Mouse (Mus musculus) intestine, embryonic 16.5 days (tissue): ENCODE results near the gene Gm49601. TPM values are rescaled to one million over a fixed set of nuclear protein-coding genes. Genes with fewer than 3 reads are reported as not detected.

Source experiments
- ATAC-seq: fragments of 200-750 bp; cut with Nextera tagmentation; 2 replicates; pipeline ENCODE4 v1.8.0; 2017; ENCODE audit warnings: moderate TSS enrichment, moderate library complexity
- H3K27ac ChIP-seq: fragments of 300-500 bp; sonication (generic); 2 replicates; pipeline ENCODE4 v1.5.1; 2014; ENCODE audit warnings: mild to moderate bottlenecking, low read length
- H3K27me3 ChIP-seq: fragments of 300-500 bp; sonication (generic); replicated peaks from 2 replicates; pipeline ENCODE4 v1.6.1; 2014; ENCODE audit warnings: low read length, control low read depth, mixed read lengths; ENCODE audit not compliant: control insufficient read depth, insufficient read depth
- H3K36me3 ChIP-seq: fragments of 300-500 bp; sonication (generic); 2 replicates; pipeline ENCODE4 v1.6.1; 2014; ENCODE audit warnings: low read length, control low read depth; ENCODE audit not compliant: control insufficient read depth, insufficient read depth
- H3K4me1 ChIP-seq: fragments of 300-500 bp; sonication (generic); 2 replicates; pipeline ENCODE4 v1.6.1; 2014; ENCODE audit warnings: low read length, control low read depth, mixed read lengths; ENCODE audit not compliant: control insufficient read depth, insufficient read depth
- H3K4me2 ChIP-seq: fragments of 300-500 bp; sonication (generic); 2 replicates; pipeline ENCODE4 v1.6.1; 2014; ENCODE audit warnings: low read depth, low read length, control low read depth
- H3K4me3 ChIP-seq: fragments of 300-500 bp; sonication (generic); 2 replicates; pipeline ENCODE4 v1.5.1; 2014; ENCODE audit warnings: mild to moderate bottlenecking, low read length
- H3K9ac ChIP-seq: fragments of 300-500 bp; sonication (generic); 2 replicates; pipeline ENCODE4 v1.6.1; 2014; ENCODE audit warnings: low read depth, low read length
- H3K9me3 ChIP-seq: fragments of 300-500 bp; sonication (generic); 2 replicates; pipeline ENCODE4 v1.6.1; 2016; ENCODE audit warnings: low read length, control low read depth; ENCODE audit not compliant: control insufficient read depth
- WGBS: fragments of 180-500 bp; shearing (Covaris S2); extraction: QIAGEN DNeasy Blood & Tissue Kit; methylation state at CpG from one replicate; pipeline ENCODE4 v1.1.7; 2014; 5-methylcytosine and 5-hydroxymethylcytosine counted together
- polyA plus RNA-seq: library from polyadenylated mRNA; unstranded; fragments of >200 nt; fragmentation: Nextera tagmentation; extraction: Ambion mirVana; gene quantifications from 2 replicates; pipeline ENCODE4 v1.2.1, GENCODE M21; 2015

Gene Gm49601
- polyA plus RNA-seq, 1 experiment from 2014 or later, result 4.1 TPM

DNA sequence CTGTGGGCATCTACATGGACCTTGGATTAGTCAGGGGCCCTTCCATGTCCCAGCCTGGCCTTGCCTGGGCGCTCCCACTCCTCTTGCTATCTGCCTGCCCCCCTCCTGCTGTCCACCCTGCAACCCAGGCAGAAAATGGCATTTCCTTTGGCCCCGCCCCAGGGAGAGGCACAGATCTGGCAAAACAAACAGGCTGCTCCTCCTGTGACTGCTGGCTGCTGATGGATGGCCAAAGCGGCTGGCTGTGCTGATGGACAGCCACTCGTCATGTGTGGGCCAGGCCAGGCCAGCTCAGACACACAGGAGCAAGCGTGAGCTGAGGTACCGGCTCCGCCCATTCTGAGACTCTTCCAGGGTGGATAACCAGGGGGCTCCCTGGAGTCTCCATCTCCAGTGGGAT, 24.8 kb downstream of the Gm49601 start:
- WGBS, result 51% methylated on average over 7 of the region's 7 CpGs
- H3K36me3 ChIP-seq, result no peaks in the 10 kb centered on the region
- H3K27ac ChIP-seq, result no peak overlapping the region
- ATAC-seq, result no peak
- no peak overlapping the region for H3K4me2 ChIP-seq
- H3K4me1 ChIP-seq, result 0 out of 2 replicates have a peak, but pooled peaks cover 5% of the 10 kb centered on the region
- no peak overlapping the region for H3K4me3 ChIP-seq
- no peaks in the 10 kb centered on the region for H3K27me3 ChIP-seq
- no peak overlapping the region for H3K9ac ChIP-seq
- H3K9me3 ChIP-seq, result no peaks in the 10 kb centered on the region

DNA sequence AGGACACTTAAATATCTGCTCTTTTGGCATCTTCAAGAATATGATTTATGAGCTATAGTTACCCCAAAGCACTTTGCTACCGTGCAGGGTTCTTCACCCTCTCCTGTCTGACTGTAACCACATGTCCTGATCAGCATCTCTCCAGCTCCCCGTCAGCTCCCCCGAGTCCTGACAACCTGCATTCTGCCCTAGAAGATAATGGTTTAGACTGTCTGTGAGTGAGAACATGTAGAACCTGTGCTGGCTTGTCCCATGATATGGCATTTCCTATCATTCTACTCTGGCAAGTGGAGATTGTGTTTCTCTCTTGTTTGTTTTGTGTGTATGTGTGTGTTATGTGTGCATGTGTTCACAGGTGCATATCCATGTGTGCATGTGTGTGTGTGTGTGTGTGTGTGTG, 28.2 kb downstream of the Gm49601 start:
- Histone ChIP-seq H3K27me3 (peaks cover 8% of the 10 kb centered on the region), H3K9ac (no peak overlapping the region), H3K4me1 (no peaks in the 10 kb centered on the region), H3K27ac (no peak overlapping the region), H3K4me2 (no peak overlapping the region), H3K36me3 (no peaks in the 10 kb centered on the region), H3K9me3 (no peaks in the 10 kb centered on the region), H3K4me3 (no peak overlapping the region)
- WGBS, result 67% methylated on average over 3 of the region's 3 CpGs
- ATAC-seq, result no peak

DNA sequence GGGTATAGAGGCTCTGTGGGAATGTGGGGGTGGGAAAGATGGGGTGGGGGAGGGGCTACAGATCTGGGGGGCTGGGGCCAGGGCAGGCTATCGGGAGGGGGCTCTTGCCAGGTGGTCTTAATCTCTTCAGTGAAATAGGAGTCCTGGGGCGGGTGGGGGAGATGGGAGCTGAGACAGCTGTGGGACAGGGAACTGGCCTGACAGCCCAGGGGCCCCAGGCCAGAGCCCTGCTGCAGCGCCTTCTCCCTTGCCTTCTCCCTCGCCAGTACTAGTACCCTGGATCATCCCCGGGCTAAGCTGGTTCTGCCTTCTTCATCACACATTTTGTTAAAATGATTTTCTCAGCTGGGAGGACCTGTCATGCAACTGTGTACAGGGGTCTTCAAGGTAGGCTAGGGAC, 30.0 kb downstream of the Gm49601 start:
- WGBS, result 53% methylated on average over 5 of the region's 5 CpGs
- Histone ChIP-seq H3K4me1 (peaks cover 7% of the 10 kb centered on the region), H3K27me3 (peaks cover 21% of the 10 kb centered on the region), H3K4me3 (no peak overlapping the region), H3K9me3 (no peaks in the 10 kb centered on the region), H3K27ac (no peak overlapping the region), H3K36me3 (no peaks in the 10 kb centered on the region), H3K9ac (no peak overlapping the region), H3K4me2 (no peak overlapping the region)
- ATAC-seq, result no peak

DNA sequence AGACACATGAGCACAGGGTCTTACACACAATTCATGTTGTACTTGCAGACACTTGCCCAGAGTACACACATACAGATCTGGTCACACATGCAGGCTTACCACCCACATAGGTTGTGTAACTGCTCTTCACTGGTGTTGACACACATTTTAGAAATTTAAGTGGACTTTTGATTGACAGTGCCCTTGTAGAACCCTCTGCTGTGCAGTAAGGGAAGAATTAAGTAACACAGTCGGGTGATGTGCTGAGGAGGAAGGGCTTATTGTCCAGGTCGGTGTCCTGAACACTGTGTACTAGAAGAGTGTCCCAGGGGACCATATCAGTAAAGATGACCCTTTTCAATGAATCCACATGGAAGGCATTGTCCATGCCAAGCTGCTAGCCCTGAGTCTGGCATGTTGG, 32.3 kb downstream of the Gm49601 start:
- Histone ChIP-seq H3K27ac (no peak overlapping the region), H3K9ac (no peak overlapping the region), H3K4me3 (no peak overlapping the region), H3K4me2 (no peak overlapping the region), H3K4me1 (peaks cover 19% of the 10 kb centered on the region), H3K27me3 (peaks cover 45% of the 10 kb centered on the region), H3K9me3 (no peaks in the 10 kb centered on the region), H3K36me3 (no peaks in the 10 kb centered on the region)
- no peak for ATAC-seq
- WGBS, result 80% methylated on average over 2 of the region's 2 CpGs

DNA sequence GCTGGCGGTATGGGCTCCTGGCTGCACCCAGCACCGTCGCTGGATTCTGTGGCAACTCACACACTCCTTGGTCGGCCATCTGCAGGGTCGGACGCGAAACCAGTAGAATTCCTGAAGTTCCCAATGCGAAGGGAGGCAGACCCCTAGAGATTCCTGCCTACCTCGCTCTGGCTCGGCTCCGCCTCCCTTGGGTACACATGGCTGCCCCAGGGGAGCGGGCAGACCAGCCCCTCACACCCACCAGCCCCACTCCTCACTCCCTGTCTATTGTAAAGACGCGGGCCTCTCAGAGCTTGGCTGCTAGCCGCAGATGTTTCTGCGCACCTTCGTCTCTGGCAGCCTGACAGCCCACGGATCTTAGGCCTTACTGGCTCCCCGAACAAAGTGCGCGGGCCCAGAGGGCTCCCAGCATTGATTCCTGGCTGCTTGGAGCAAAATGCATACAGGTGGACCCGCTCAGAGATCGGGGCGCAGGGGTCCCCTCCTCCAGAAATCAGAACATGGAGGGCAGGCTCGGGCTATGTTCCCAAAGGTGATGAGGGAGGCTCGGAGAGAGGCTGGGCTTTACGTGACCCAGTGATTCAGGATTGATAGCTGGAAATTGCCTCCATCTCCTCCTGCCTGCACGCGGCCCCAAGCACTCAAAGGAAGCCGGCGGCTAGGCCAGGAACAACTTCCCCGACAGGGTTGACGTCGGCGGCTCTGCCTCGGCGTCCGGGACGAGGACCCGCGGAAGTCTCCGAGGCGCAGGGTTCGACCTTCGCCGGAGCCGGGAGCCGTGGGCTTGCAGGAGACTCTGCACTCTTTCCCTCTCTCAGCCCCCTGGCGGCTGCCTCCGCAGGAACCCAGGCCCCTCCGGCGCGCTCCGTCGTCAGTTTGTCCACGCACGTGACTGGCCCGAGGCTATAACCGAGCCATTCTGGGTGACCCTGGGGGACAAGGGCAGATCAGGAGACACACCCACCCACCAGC, 34.9 kb downstream of the Gm49601 start:
- peaks cover 32% of the 10 kb centered on the region for H3K4me1 ChIP-seq
- no peak overlapping the region for H3K27ac ChIP-seq
- H3K9me3 ChIP-seq, result no peaks in the 10 kb centered on the region
- H3K9ac ChIP-seq, result peak overlapping the region; percentile 53; the same call in 1 of the 2 replicates
- ATAC-seq, result 0 out of 2 replicates have a peak, but pooled peaks have one; percentile 17
- H3K36me3 ChIP-seq, result no peaks in the 10 kb centered on the region
- WGBS, result 5% methylated on average over 59 of the region's 59 CpGs
- H3K4me2 ChIP-seq, result peak overlapping the region; percentile 70
- peaks cover 68% of the 10 kb centered on the region for H3K27me3 ChIP-seq
- H3K4me3 ChIP-seq, result peak overlapping the region; percentile 41

DNA sequence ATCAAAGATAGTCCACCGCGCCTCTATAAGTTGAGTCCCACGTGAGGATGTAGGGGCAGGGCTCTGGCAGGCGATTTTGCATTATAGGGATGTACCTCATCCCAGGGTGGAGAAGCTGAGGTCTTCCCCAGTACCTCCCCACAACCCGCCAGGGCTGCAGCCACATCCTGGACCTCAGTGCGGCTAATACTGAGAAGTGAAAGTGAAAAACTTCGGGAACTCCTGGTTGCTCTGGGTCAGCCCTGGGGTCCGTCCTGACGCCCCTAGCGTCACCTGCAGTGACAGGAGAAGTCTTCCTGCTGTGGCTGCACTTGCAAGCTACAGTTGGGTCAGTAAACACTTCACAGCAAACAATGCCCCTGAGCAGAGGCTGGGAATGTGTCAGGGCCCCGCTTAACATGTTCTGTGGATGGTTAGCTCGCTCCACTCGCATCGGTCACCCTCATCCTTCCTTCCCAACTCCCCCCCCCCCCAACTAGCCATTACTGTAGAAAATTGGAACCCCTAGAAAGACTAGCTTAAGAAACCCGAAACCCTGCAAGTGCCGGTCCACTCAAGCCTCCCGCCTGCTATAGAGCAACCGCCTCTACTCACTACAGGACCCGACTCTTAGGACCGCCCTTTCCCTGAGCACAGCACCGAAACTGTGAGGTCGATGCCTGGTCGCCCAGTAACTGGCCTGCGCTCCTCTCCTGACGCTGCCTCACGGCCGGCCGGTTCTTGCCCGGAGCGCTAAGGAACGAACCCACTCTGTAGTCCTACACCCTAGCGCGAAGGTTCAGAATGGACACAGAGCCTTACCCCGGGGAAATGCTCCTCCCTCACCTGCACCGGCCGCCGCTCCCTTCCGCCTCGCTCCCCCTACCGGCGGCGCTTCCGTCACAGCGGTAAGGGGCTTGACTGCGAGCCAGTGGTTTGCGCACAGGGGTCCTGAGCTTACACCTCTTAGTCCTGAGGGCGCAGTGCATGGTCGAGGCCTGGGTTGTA, 36.1 kb downstream of the Gm49601 start, which contains the start of gene Tbx1:
Gene Tbx1, minus strand, starts transcription at position 868 of the 987 bp plus-strand sequence.
- Histone ChIP-seq H3K27me3 (peaks cover 78% of the 10 kb centered on the region), H3K4me3 (peak within 1 kb of the TSS; percentile 51), H3K27ac (no peak within 1 kb of the TSS), H3K9ac (peak within 1 kb of the TSS; percentile 53; the same call in 1 of the 2 replicates), H3K9me3 (no peaks in the 10 kb centered on the region), H3K4me1 (peaks cover 36% of the 10 kb centered on the region), H3K4me2 (peak within 1 kb of the TSS; percentile 75), H3K36me3 (no peaks in the 10 kb centered on the region)
- ATAC-seq, result peak; percentile 36
- WGBS, result 3% methylated on average over 48 of the region's 48 CpGs

DNA sequence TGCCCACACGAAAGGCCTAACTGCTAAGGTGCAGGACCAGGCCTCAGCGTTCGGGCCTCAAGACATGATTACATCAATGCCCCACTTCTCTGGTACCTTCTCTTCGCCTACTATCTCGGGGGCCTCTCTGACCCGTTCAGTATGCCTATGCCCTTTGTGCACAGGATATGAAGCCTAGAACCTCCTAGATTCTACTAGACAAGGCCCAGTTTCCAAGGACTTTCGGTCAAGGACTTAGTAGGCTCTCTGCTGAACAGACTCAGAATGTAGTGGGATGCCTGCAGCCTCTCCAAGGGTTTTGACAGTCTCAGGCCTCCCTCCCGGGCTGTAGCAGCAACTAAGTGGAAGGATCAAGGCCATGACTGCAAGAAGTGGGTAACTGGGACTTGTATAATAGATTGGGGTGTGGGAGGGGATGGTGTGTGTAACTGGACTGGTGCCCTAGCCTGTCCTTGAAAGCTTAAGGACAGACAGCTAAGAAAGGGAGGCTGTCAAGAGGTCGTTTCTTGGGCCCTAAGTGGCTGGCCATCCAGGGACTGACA, 37.1 kb downstream of the Gm49601 start:
- 42% methylated on average over 9 of the region's 9 CpGs for WGBS
- Histone ChIP-seq H3K9me3 (no peaks in the 10 kb centered on the region), H3K27me3 (peaks cover 85% of the 10 kb centered on the region), H3K4me1 (peaks cover 36% of the 10 kb centered on the region), H3K27ac (no peak overlapping the region), H3K9ac (no peak overlapping the region), H3K4me2 (no peak overlapping the region), H3K4me3 (no peak overlapping the region), H3K36me3 (no peaks in the 10 kb centered on the region)
- ATAC-seq, result no peak

DNA sequence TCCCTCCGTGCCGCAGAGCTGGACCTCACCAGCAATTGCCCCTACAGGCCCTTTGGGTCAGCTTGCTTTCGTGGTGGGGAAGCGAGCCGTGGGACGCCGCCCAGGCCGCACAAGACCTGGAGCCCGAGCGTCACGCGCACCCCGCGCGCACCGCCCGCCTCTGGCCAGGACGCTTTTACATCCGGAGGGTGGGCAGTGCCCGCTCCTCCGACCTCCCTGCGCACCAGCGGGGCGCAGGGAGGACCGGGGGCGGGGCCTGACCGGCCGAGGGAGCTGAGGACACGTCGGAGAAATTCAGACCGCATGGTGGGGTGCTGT, 37.5 kb downstream of the Gm49601 start:
- no peaks in the 10 kb centered on the region for H3K9me3 ChIP-seq
- H3K27me3 ChIP-seq, result peaks cover 89% of the 10 kb centered on the region
- H3K4me3 ChIP-seq, result peak overlapping the region; percentile 29; the same call in 1 of the 2 replicates
- peaks cover 36% of the 10 kb centered on the region for H3K4me1 ChIP-seq
- no peaks in the 10 kb centered on the region for H3K36me3 ChIP-seq
- H3K9ac ChIP-seq, result no peak overlapping the region
- 9% methylated on average over 29 of the region's 31 CpGs for WGBS
- ATAC-seq, result no peak
- no peak overlapping the region for H3K4me2 ChIP-seq
- H3K27ac ChIP-seq, result no peak overlapping the region
